Mouse (Mus musculus): ENCODE results near the gene 1700017B05Rik. TPM values are rescaled to one million over a fixed set of nuclear protein-coding genes. Genes with fewer than 3 reads are reported as not detected.

The 1700017B05Rik gene
- polyA plus RNA-seq, 1 experiment, result 30.3 TPM

DNA sequence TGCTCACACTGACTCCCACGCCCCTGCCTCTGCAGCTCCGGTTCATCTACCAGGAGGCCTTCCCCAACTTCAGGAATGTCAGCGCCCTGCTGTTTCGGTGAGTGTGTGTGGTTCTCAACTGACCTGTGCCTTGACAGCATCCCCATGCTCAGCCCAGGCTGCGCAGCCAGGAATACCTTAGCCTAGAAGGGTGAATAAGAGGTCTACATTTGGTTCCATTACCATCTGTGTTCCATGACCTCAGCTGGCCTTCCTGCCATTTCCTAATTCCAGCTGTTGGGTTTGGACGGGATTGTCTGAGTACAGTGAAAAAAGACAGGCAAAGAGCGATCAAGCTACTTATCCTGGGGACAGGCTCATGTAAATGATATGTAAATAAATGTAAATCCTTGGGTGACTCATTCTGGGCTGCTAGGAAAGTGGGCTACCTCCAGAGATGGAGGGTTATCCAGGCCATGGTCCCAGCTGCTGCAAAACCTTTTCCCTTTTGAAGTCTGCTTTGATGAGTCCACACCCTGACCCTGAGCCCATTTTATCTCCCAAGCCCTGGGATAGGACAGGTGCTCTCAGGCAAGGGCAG lies 18.2 kb downstream of the 1700017B05Rik start:
- no peak overlapping the region for H3ac ChIP-seq (ENCODE audit: control insufficient read depth, insufficient read length)
- TF ChIP-seq TCF3 (IDR thresholded peaks at IDR 0.05; ENCODE audit: insufficient read length, low read depth), result no peak
- TF ChIP-seq REST (IDR thresholded peaks at IDR 0.05; ENCODE audit: insufficient read depth, insufficient read length), result no peak
- TF ChIP-seq MYOG (IDR thresholded peaks at IDR 0.05; ENCODE audit: control insufficient read depth in 1 of 3, insufficient read depth in 1 of 3, insufficient read length in 2 of 3, low read depth in 2 of 3), result no peak
- no peak for TF ChIP-seq SRF (IDR thresholded peaks at IDR 0.05; ENCODE audit: control insufficient read depth, insufficient read length, low read depth)
- no peak for TF ChIP-seq MAX (IDR thresholded peaks at IDR 0.05; ENCODE audit: low read depth)
- no peak for TF ChIP-seq MYOD1 (IDR thresholded peaks at IDR 0.05; ENCODE audit: control insufficient read depth in 1 of 3, insufficient read length in 2 of 3, low read depth in 2 of 3)
- TF ChIP-seq TCF12 (IDR thresholded peaks at IDR 0.05; ENCODE audit: insufficient read depth, poor library complexity, severe bottlenecking), result no peak
- no peak overlapping the region for H3K4me3 ChIP-seq
- H3K36me3 ChIP-seq (ENCODE audit: control insufficient read depth, insufficient read depth), result no peaks in the 10 kb centered on the region
- no peaks in the 10 kb centered on the region for H3K27me3 ChIP-seq (ENCODE audit: control insufficient read depth, insufficient read depth, insufficient read length)
- no peaks in the 10 kb centered on the region for H3K79me2 ChIP-seq (ENCODE audit: control insufficient read depth, insufficient read depth)
- H3K4me2 ChIP-seq (ENCODE audit: low read depth), result no peak overlapping the region

DNA sequence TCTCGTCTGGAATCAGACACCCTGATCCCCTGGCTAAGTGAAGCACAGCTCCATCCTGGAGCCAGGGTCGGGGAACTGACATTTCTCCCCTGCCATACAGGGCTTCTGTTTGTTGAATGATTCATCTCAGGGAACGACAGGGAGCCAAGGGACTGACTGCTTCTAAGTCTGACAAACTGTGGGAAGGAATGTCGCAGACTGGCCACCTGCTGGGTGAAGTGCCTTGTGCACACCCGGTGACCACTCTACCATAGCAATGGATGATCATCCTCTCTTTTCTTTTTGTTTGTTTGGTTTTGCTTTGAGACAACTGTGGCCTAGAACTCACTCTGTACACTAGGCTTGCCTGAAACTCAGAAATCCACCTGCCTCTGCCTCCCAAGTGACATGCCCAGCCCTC lies 19.5 kb downstream of the 1700017B05Rik start:
- TF ChIP-seq POLR2A (IDR thresholded peaks at IDR 0.05; ENCODE audit: insufficient read length, low read depth), result no peak
- TF ChIP-seq TCF12 (IDR thresholded peaks at IDR 0.05; ENCODE audit: insufficient read depth, poor library complexity, severe bottlenecking), result no peak
- TF ChIP-seq REST (IDR thresholded peaks at IDR 0.05; ENCODE audit: insufficient read depth, insufficient read length), result no peak
- TF ChIP-seq POLR2AphosphoS2 (IDR thresholded peaks at IDR 0.05; ENCODE audit: insufficient read length, low read depth), result no peak
- TF ChIP-seq E2F4 (IDR thresholded peaks at IDR 0.05; ENCODE audit: insufficient read depth), result no peak
- no peak for TF ChIP-seq MYOD1 (IDR thresholded peaks at IDR 0.05; ENCODE audit: control insufficient read depth in 1 of 3, insufficient read length in 2 of 3, low read depth in 2 of 3)
- TF ChIP-seq USF1 (IDR thresholded peaks at IDR 0.05; ENCODE audit: low read depth), result no peak
- TF ChIP-seq SRF (IDR thresholded peaks at IDR 0.05; ENCODE audit: control insufficient read depth, insufficient read length, low read depth), result no peak
- no peak for TF ChIP-seq TCF3 (IDR thresholded peaks at IDR 0.05; ENCODE audit: insufficient read length, low read depth)
- TF ChIP-seq MYOG (IDR thresholded peaks at IDR 0.05; ENCODE audit: control insufficient read depth in 1 of 3, insufficient read depth in 1 of 3, insufficient read length in 2 of 3, low read depth in 2 of 3), result no peak
- no peak for TF ChIP-seq MAX (IDR thresholded peaks at IDR 0.05; ENCODE audit: low read depth)
- Histone ChIP-seq H3K27me3 (ENCODE audit: control insufficient read depth, insufficient read depth, insufficient read length) (no peaks in the 10 kb centered on the region), H3K4me2 (ENCODE audit: low read depth) (no peak overlapping the region), H3K79me2 (ENCODE audit: control insufficient read depth, insufficient read depth) (no peaks in the 10 kb centered on the region), H3K4me3 (no peak overlapping the region), H3K36me3 (ENCODE audit: control insufficient read depth, insufficient read depth) (no peaks in the 10 kb centered on the region), H3ac (ENCODE audit: control insufficient read depth, insufficient read length) (no peak overlapping the region)

DNA sequence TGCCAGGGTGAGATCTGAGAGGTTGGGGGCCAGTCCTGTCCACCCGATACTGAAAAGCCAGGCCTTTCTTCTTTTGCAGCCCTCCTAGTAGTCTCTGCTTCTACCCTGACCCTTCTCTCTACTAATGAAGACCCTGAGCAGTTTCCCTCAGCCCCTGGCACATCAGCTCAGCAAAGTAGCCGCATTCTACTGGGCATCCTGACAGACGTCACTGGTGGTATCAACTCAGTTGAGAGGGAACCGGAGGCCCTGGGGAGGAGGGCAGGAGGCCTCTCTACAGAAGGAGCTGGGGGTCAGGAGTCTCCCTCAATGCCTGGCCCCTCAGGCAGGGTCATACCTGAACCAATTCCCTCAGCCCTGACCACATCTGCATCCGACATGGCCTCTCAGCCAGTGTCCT lies 21.3 kb downstream of the 1700017B05Rik start:
- Histone ChIP-seq H3ac (ENCODE audit: control insufficient read depth, insufficient read length) (no peak overlapping the region), H3K4me2 (ENCODE audit: low read depth) (no peak overlapping the region), H3K27me3 (ENCODE audit: control insufficient read depth, insufficient read depth, insufficient read length) (no peaks in the 10 kb centered on the region), H3K79me2 (ENCODE audit: control insufficient read depth, insufficient read depth) (no peaks in the 10 kb centered on the region), H3K4me3 (no peak overlapping the region), H3K36me3 (ENCODE audit: control insufficient read depth, insufficient read depth) (no peaks in the 10 kb centered on the region)
- TF ChIP-seq USF1 (IDR thresholded peaks at IDR 0.05; ENCODE audit: low read depth) (no peak), MYOG (IDR thresholded peaks at IDR 0.05; ENCODE audit: control insufficient read depth in 1 of 3, insufficient read depth in 1 of 3, insufficient read length in 2 of 3, low read depth in 2 of 3) (no peak), POLR2A (IDR thresholded peaks at IDR 0.05; ENCODE audit: insufficient read length, low read depth) (no peak), MAX (IDR thresholded peaks at IDR 0.05; ENCODE audit: low read depth) (no peak), E2F4 (IDR thresholded peaks at IDR 0.05; ENCODE audit: insufficient read depth) (no peak), TCF12 (IDR thresholded peaks at IDR 0.05; ENCODE audit: insufficient read depth, poor library complexity, severe bottlenecking) (no peak), SRF (IDR thresholded peaks at IDR 0.05; ENCODE audit: control insufficient read depth, insufficient read length, low read depth) (no peak), CEBPB (IDR thresholded peaks at IDR 0.05; ENCODE audit: insufficient read depth, poor library complexity, severe bottlenecking) (no peak), POLR2AphosphoS2 (IDR thresholded peaks at IDR 0.05; ENCODE audit: insufficient read length, low read depth) (no peak), REST (IDR thresholded peaks at IDR 0.05; ENCODE audit: insufficient read depth, insufficient read length) (no peak), TCF3 (IDR thresholded peaks at IDR 0.05; ENCODE audit: insufficient read length, low read depth) (no peak), MYOD1 (IDR thresholded peaks at IDR 0.05; ENCODE audit: control insufficient read depth in 1 of 3, insufficient read length in 2 of 3, low read depth in 2 of 3) (no peak)

DNA sequence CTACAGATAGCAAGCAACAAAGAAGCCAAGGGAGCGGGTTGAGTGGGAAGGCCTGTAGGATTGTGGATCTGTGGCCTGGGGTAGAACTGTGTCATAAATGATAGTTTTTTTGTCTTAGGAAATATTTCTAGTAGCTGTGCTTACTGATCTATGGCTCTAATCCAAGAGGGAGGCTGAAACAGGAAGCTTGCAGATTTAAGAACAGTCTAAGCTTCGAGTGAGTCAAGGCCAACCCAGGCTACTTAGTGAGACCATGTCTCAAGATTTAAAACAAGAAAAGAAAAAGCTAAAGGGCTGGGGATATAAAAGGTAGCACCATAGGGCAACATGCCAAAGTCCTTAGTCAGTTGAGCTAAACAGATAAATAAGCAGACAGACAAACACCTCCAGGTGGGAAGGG lies 24.2 kb downstream of the 1700017B05Rik start:
- Histone ChIP-seq H3K27me3 (ENCODE audit: control insufficient read depth, insufficient read depth, insufficient read length) (no peaks in the 10 kb centered on the region), H3K79me2 (ENCODE audit: control insufficient read depth, insufficient read depth) (no peaks in the 10 kb centered on the region), H3K4me3 (no peak overlapping the region), H3K36me3 (ENCODE audit: control insufficient read depth, insufficient read depth) (no peaks in the 10 kb centered on the region), H3K4me2 (ENCODE audit: low read depth) (no peak overlapping the region), H3ac (ENCODE audit: control insufficient read depth, insufficient read length) (no peak overlapping the region)
- TF ChIP-seq POLR2AphosphoS2 (IDR thresholded peaks at IDR 0.05; ENCODE audit: insufficient read length, low read depth) (no peak), REST (IDR thresholded peaks at IDR 0.05; ENCODE audit: insufficient read depth, insufficient read length) (no peak), E2F4 (IDR thresholded peaks at IDR 0.05; ENCODE audit: insufficient read depth) (no peak), MYOD1 (IDR thresholded peaks at IDR 0.05; ENCODE audit: control insufficient read depth in 1 of 3, insufficient read length in 2 of 3, low read depth in 2 of 3) (no peak), TCF3 (IDR thresholded peaks at IDR 0.05; ENCODE audit: insufficient read length, low read depth) (no peak), MAX (IDR thresholded peaks at IDR 0.05; ENCODE audit: low read depth) (no peak), TCF12 (IDR thresholded peaks at IDR 0.05; ENCODE audit: insufficient read depth, poor library complexity, severe bottlenecking) (no peak), SRF (IDR thresholded peaks at IDR 0.05; ENCODE audit: control insufficient read depth, insufficient read length, low read depth) (no peak), CEBPB (IDR thresholded peaks at IDR 0.05; ENCODE audit: insufficient read depth, poor library complexity, severe bottlenecking) (no peak), MYOG (IDR thresholded peaks at IDR 0.05; ENCODE audit: control insufficient read depth in 1 of 3, insufficient read depth in 1 of 3, insufficient read length in 2 of 3, low read depth in 2 of 3) (no peak), POLR2A (IDR thresholded peaks at IDR 0.05; ENCODE audit: insufficient read length, low read depth) (no peak), USF1 (IDR thresholded peaks at IDR 0.05; ENCODE audit: low read depth) (no peak)
